Mouse (Mus musculus): Measurements from ENCODE around the gene Nudt4. TPM values are rescaled to one million over a fixed set of nuclear protein-coding genes. Genes with fewer than 3 reads are reported as not detected.
A peak's percentile ranks its signal among the peaks of the same experiment; 100 is the strongest.

Nudt4 gene
- polyA plus RNA-seq, 1 experiment from 2014 or later = 70.6 TPM

Small RNA genes within 50 kb of the gene (microRNA-seq; reads per million reads assigned to microRNA genes)
- 9.4 reads per million, percentile 20 among the genes with 10 or more reads in this experiment for gene Mir3058

Other genes starting within 250 kb of the Nudt4 start
- 13.0 and 15.4 TPM in 2 replicates for gene Cradd, start 240.0 kb downstream of the Nudt4 start, polyA plus RNA-seq (2014; fragmentation: Nextera tagmentation; extraction: Ambion mirVana)
- 32.9 and 33.4 TPM in 2 replicates for gene Socs2, start 147.0 kb downstream of the Nudt4 start, polyA plus RNA-seq (2014; fragmentation: Nextera tagmentation; extraction: Ambion mirVana)
- 338 and 366 TPM in 2 replicates for gene Mrpl42, start 62.2 kb downstream of the Nudt4 start, polyA plus RNA-seq (2014; fragmentation: Nextera tagmentation; extraction: Ambion mirVana)
- gene Ube2n, start 49.0 kb downstream of the Nudt4 start, polyA plus RNA-seq (2014; fragmentation: Nextera tagmentation; extraction: Ambion mirVana) = 315 and 333 TPM in 2 replicates
- not detected in 2 replicates for gene Anapc15-ps, start 109.3 kb upstream of the Nudt4 start, polyA plus RNA-seq (2014; fragmentation: Nextera tagmentation; extraction: Ambion mirVana)

All from stomach, embryonic 14.5 days (tissue).